Mouse (Mus musculus) stomach, postnatal 0 days (tissue): ENCODE measurements at regions not wholly inside any gene's neighbourhood (a gene's known extent, or its start where the extent isn't known, plus 50 kb on each side); places are given as distances from the start of the nearest gene placed in this dataset.

Experiments used
- ATAC-seq: fragments of 200-750 bp; cut with Nextera tagmentation; 2 replicates; pipeline ENCODE4 v1.8.0; 2017; ENCODE audit not compliant: low FRiP score, low TSS enrichment
- DNase-seq: peaks from one replicate; pipeline ENCODE4 v3.0.0-alpha.2; 2016; ENCODE audit warnings: low spot score
- H3K27ac ChIP-seq: fragments of 300-500 bp; sonication (generic); replicated peaks from 2 replicates; pipeline ENCODE4 v1.5.1; 2014; ENCODE audit warnings: mild to moderate bottlenecking, control low read depth
- H3K27me3 ChIP-seq: fragments of 300-500 bp; sonication (generic); 2 replicates; pipeline ENCODE4 v1.6.1; 2014; ENCODE audit warnings: low read length; ENCODE audit not compliant: control insufficient read depth, insufficient read depth
- H3K36me3 ChIP-seq: fragments of 300-500 bp; sonication (generic); 2 replicates; pipeline ENCODE4 v1.6.1; 2014; ENCODE audit warnings: low read length, mixed read lengths; ENCODE audit not compliant: control insufficient read depth, insufficient read depth
- H3K4me1 ChIP-seq: fragments of 300-500 bp; sonication (generic); replicated peaks from 2 replicates; pipeline ENCODE4 v1.6.1; 2014; ENCODE audit warnings: antibody characterized with exemption; ENCODE audit not compliant: control insufficient read depth, insufficient read depth
- H3K4me2 ChIP-seq: fragments of 300-500 bp; sonication (generic); replicated peaks from 2 replicates; pipeline ENCODE4 v1.6.1; 2014; ENCODE audit warnings: low read depth, mild to moderate bottlenecking, control low read depth, moderate library complexity
- H3K4me3 ChIP-seq: fragments of 300-500 bp; sonication (generic); 2 replicates; pipeline ENCODE4 v1.5.1; 2014; ENCODE audit warnings: low read depth, low read length, control low read depth
- H3K9ac ChIP-seq: fragments of 300-500 bp; sonication (generic); 2 replicates; pipeline ENCODE4 v1.6.1; 2014; ENCODE audit warnings: mild to moderate bottlenecking, low read length, control low read depth, mixed read lengths
- H3K9me3 ChIP-seq: fragments of 300-500 bp; sonication (generic); 2 replicates; pipeline ENCODE4 v1.6.1; 2016; ENCODE audit warnings: low read length; ENCODE audit not compliant: control insufficient read depth
- CTCF ChIP-seq: IDR thresholded peaks from 2 replicates; pipeline ENCODE4 v1.5.1; 2016; ENCODE audit warnings: antibody characterized with exemption, low read depth, mild to moderate bottlenecking, moderate library complexity
- EP300 ChIP-seq: optimal IDR thresholded peaks from 2 replicates; pipeline ENCODE3; 2016; ENCODE audit warnings: antibody characterized with exemption
- WGBS: fragments of 180-500 bp; shearing (Covaris S2); extraction: QIAGEN DNeasy Blood & Tissue Kit; methylation state at CpG from one replicate; pipeline ENCODE4 v1.1.7; 2014; 5-methylcytosine and 5-hydroxymethylcytosine counted together

GRCm38 (mm10) chr2:27597901-27598300 lies 78.3 kb upstream of the Rxra start:
- TF ChIP-seq CTCF (no peak), EP300 (no peak)
- no peak overlapping the region for H3K4me2 ChIP-seq
- no peaks in the 10 kb centered on the region for H3K9me3 ChIP-seq
- no peak overlapping the region for H3K9ac ChIP-seq
- H3K36me3 ChIP-seq = no peaks in the 10 kb centered on the region
- ATAC-seq = no peak
- peaks cover 8% of the 10 kb centered on the region; the same call in 1 of the 2 replicates for H3K4me1 ChIP-seq
- no peak overlapping the region for H3K4me3 ChIP-seq
- DNase-seq = no peak
- H3K27ac ChIP-seq = no peak overlapping the region
- no peaks in the 10 kb centered on the region for H3K27me3 ChIP-seq
- 88% methylated on average over 4 of the region's 4 CpGs for WGBS

- H3K4me3 ChIP-seq = no peak overlapping the region
- H3K4me1 ChIP-seq = peaks cover 5% of the 10 kb centered on the region; the same call in 1 of the 2 replicates
- peak; percentile 92 for TF ChIP-seq EP300
- TF ChIP-seq CTCF = no peak
- peak overlapping the region; percentile 58 for H3K27ac ChIP-seq
- ATAC-seq (peak; percentile 64; the same call in 1 of the 2 replicates), DNase-seq (no peak)
- no peaks in the 10 kb centered on the region for H3K27me3 ChIP-seq
- H3K9me3 ChIP-seq = no peaks in the 10 kb centered on the region
- H3K9ac ChIP-seq = no peak overlapping the region
- H3K36me3 ChIP-seq = no peaks in the 10 kb centered on the region
- WGBS = 57% methylated on average over 8 of the region's 8 CpGs
- H3K4me2 ChIP-seq = no peak overlapping the region
Measured at GRCm38 (mm10) chr2:27599061-27599768, 77.0 kb upstream of the Rxra start.

GRCm38 (mm10) chr2:27599769-27600167 lies 76.5 kb upstream of the Rxra start:
- Histone ChIP-seq H3K36me3 (no peaks in the 10 kb centered on the region), H3K9me3 (no peaks in the 10 kb centered on the region), H3K9ac (no peak overlapping the region), H3K27me3 (no peaks in the 10 kb centered on the region), H3K27ac (no peak overlapping the region), H3K4me2 (no peak overlapping the region), H3K4me1 (peaks cover 5% of the 10 kb centered on the region; the same call in 1 of the 2 replicates), H3K4me3 (no peak overlapping the region)
- 63% methylated on average over 4 of the region's 4 CpGs for WGBS
- DNase-seq = no peak
- TF ChIP-seq EP300 (no peak), CTCF (no peak)
- no peak for ATAC-seq

GRCm38 (mm10) chr2:27603333-27603732 lies 72.9 kb upstream of the Rxra start:
- DNase-seq (no peak), ATAC-seq (0 out of 2 replicates have a peak, but pooled peaks have one; percentile 13)
- H3K4me1 ChIP-seq = peaks cover 5% of the 10 kb centered on the region; the same call in 1 of the 2 replicates
- no peak for TF ChIP-seq EP300
- no peak for TF ChIP-seq CTCF
- H3K4me2 ChIP-seq = no peak overlapping the region
- no peaks in the 10 kb centered on the region for H3K9me3 ChIP-seq
- H3K27me3 ChIP-seq = no peaks in the 10 kb centered on the region
- H3K36me3 ChIP-seq = no peaks in the 10 kb centered on the region
- no peak overlapping the region for H3K27ac ChIP-seq
- WGBS = 75% methylated on average over 4 of the region's 4 CpGs
- no peak overlapping the region for H3K4me3 ChIP-seq
- H3K9ac ChIP-seq = no peak overlapping the region

- ATAC-seq (no peak), DNase-seq (no peak)
- Histone ChIP-seq H3K4me1 (no peaks in the 10 kb centered on the region), H3K4me3 (no peak overlapping the region), H3K9ac (no peak overlapping the region), H3K4me2 (no peak overlapping the region), H3K27ac (no peak overlapping the region), H3K27me3 (no peaks in the 10 kb centered on the region), H3K36me3 (no peaks in the 10 kb centered on the region), H3K9me3 (no peaks in the 10 kb centered on the region)
- 25% methylated on average over 3 of the region's 3 CpGs for WGBS
- no peak for TF ChIP-seq CTCF
- no peak for TF ChIP-seq EP300
Measured at GRCm38 (mm10) chr2:27604588-27604987, 71.7 kb upstream of the Rxra start.

- Histone ChIP-seq H3K36me3 (no peaks in the 10 kb centered on the region), H3K4me2 (no peak overlapping the region), H3K9me3 (no peaks in the 10 kb centered on the region), H3K27ac (no peak overlapping the region), H3K27me3 (no peaks in the 10 kb centered on the region), H3K4me1 (no peaks in the 10 kb centered on the region), H3K4me3 (no peak overlapping the region), H3K9ac (no peak overlapping the region)
- ATAC-seq (0 out of 2 replicates have a peak, but pooled peaks have one; percentile 20), DNase-seq (no peak)
- no peak for TF ChIP-seq EP300
- no peak for TF ChIP-seq CTCF
- WGBS = 59% methylated on average over 9 of the region's 9 CpGs
Measured at GRCm38 (mm10) chr2:27606816-27607215, 69.4 kb upstream of the Rxra start.
